Mouse (Mus musculus) MEL (cell line): ENCODE measurements at regions not wholly inside any gene's neighbourhood (a gene's known extent, or its start where the extent isn't known, plus 50 kb on each side); places are given as distances from the start of the nearest gene placed in this dataset.

ENCODE experiments used
- CTCF ChIP-seq, 3 experiments: IDR thresholded peaks in 2 of 3; conservative IDR thresholded peaks in 1 of 3; 2 replicates each; pipeline ENCODE4 v1.5.1; 2011 to 2012; ENCODE audit warnings: low read length in 3 of 3, low read depth in 2 of 3, mild to moderate bottlenecking in 2 of 3, improper control_type of control experiment in 1 of 3, inconsistent platforms in 1 of 3, mixed read lengths in 1 of 3, moderate library complexity in 1 of 3; ENCODE audit not compliant: control insufficient read depth in 1 of 3, insufficient read depth in 1 of 3, poor library complexity in 1 of 3, severe bottlenecking in 1 of 3
- EP300 ChIP-seq, 2 experiments: IDR thresholded peaks; 2 replicates each; pipeline ENCODE4 v1.6.1; 2011; ENCODE audit warnings: improper control_type of control experiment in 2 of 2, low read length in 2 of 2, low read depth in 1 of 2, mild to moderate bottlenecking in 1 of 2
- ETS1 ChIP-seq: IDR thresholded peaks from 2 replicates; pipeline ENCODE4 v1.6.1; 2012; ENCODE audit warnings: low read depth, mild to moderate bottlenecking, inconsistent platforms, low read length, improper control_type of control experiment, moderate library complexity
- MAX ChIP-seq: IDR thresholded peaks from 2 replicates; pipeline ENCODE4 v1.6.1; 2011; ENCODE audit warnings: low read length, improper control_type of control experiment
- MAZ ChIP-seq: IDR thresholded peaks from 2 replicates; pipeline ENCODE4 v1.6.1; 2012; ENCODE audit warnings: low read depth, mild to moderate bottlenecking, inconsistent platforms, low read length, improper control_type of control experiment
- POLR2A ChIP-seq, 2 experiments: IDR thresholded peaks; 2 replicates each; pipeline ENCODE4 v1.6.1; 2011 to 2012; ENCODE audit warnings: low read length in 2 of 2, mild to moderate bottlenecking in 2 of 2, control low read depth in 1 of 2, improper control_type of control experiment in 1 of 2, low read depth in 1 of 2, moderate library complexity in 1 of 2; ENCODE audit not compliant: control insufficient read depth in 1 of 2, insufficient read depth in 1 of 2, poor library complexity in 1 of 2
- POLR2AphosphoS5 ChIP-seq: IDR thresholded peaks from 2 replicates; pipeline ENCODE4 v1.6.1; 2012; ENCODE audit warnings: low read depth, borderline replicate concordance, mild to moderate bottlenecking, inconsistent platforms, low read length, moderate library complexity, mixed read lengths
- RCOR1 ChIP-seq: IDR thresholded peaks from 2 replicates; pipeline ENCODE4 v1.6.1; 2012; ENCODE audit warnings: low read depth, mild to moderate bottlenecking, inconsistent platforms, low read length, improper control_type of control experiment
- TAL1 ChIP-seq: IDR thresholded peaks from 2 replicates; pipeline ENCODE4 v1.6.1; 2012; ENCODE audit warnings: mild to moderate bottlenecking, inconsistent platforms, low read length, moderate library complexity, mixed read lengths
- UBTF ChIP-seq: IDR thresholded peaks from 2 replicates; pipeline ENCODE4 v1.6.1; 2012; ENCODE audit warnings: low read depth, mild to moderate bottlenecking, inconsistent platforms, low read length, improper control_type of control experiment, moderate library complexity, borderline replicate concordance; ENCODE audit not compliant: insufficient read depth
- USF1 ChIP-seq: IDR thresholded peaks from 2 replicates; pipeline ENCODE4 v1.6.1; 2014; ENCODE audit warnings: low read depth, mild to moderate bottlenecking, inconsistent platforms, low read length, improper control_type of control experiment, moderate library complexity

DNA sequence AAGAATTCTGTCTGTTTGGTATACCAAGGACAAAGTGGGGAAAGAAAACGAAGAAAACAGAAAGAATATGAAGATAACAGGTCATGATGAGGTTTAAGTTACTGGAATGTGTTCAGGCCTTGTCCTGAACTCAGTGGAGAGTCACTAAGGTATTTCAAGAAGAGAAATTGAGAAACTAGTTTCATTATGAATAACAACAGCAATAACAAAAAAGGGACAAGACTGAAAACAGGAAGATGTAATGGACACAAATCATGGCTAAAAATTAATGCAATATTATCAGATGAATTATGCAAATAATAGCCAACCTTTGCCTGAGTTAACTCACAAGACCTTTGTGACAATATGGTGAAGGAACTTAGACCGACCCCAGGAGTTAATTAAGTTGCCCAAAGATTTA lies 530.2 kb upstream of the 2610301B20Rik start:
- TF ChIP-seq CTCF (IDR thresholded peaks at IDR 0.05 in 2 of 3, conservative IDR thresholded peaks at IDR 0.05 in 1 of 3; ENCODE audit: control insufficient read depth in 1 of 3, insufficient read depth in 1 of 3, low read depth in 2 of 3, low read length in 3 of 3, poor library complexity in 1 of 3, severe bottlenecking in 1 of 3) (no peak), POLR2A (IDR thresholded peaks at IDR 0.05; ENCODE audit: control insufficient read depth in 1 of 2, insufficient read depth in 1 of 2, low read depth in 1 of 2, low read length in 2 of 2, poor library complexity in 1 of 2) (no peak), MAZ (no peak), USF1 (no peak), MAX (no peak), UBTF (no peak), EP300 (IDR thresholded peaks at IDR 0.05; ENCODE audit: low read depth in 1 of 2, low read length in 2 of 2) (no peak), ETS1 (no peak), RCOR1 (no peak), TAL1 (no peak), POLR2AphosphoS5 (no peak)
